Mouse (Mus musculus) left cerebral cortex, adult 8-10 months (tissue): ENCODE measurements at regions not wholly inside any gene's neighbourhood (a gene's known extent, or its start where the extent isn't known, plus 50 kb on each side); places are given as distances from the start of the nearest gene placed in this dataset.
"Not testable (repeated sequence)": the region's sequence is repeated elsewhere in the genome, so short reads cannot be mapped to it uniquely, and the experiment has no call there.

Source experiments
- DNase-seq, 2 experiments: peaks; one replicate each; pipeline ENCODE4 v3.0.0; 2022; ENCODE audit warnings: low spot score in 2 of 2

GRCm38 (mm10) chr6:41225382-41225781 is 76.7 kb upstream of the Try4 start:
- no peak for DNase-seq

- no peak for DNase-seq
Observed at GRCm38 (mm10) chr6:41218415-41218814, 83.7 kb upstream of the Try4 start.

GRCm38 (mm10) chr6:41215857-41216256 is 86.2 kb upstream of the Try4 start:
- no peak for DNase-seq

- no peak for DNase-seq
Observed at GRCm38 (mm10) chr6:41205864-41206263, 96.2 kb upstream of the Try4 start.

- no peak for DNase-seq
Observed at GRCm38 (mm10) chr6:41202882-41203281, 99.2 kb upstream of the Try4 start.

- DNase-seq: no peak
Observed at GRCm38 (mm10) chr6:41202302-41202701, 99.8 kb upstream of the Try4 start.

GRCm38 (mm10) chr6:41194464-41194863 is 107.6 kb upstream of the Try4 start:
- DNase-seq: no peak

- DNase-seq: no peak
Observed at GRCm38 (mm10) chr6:41191734-41192326, 110.2 kb upstream of the Try4 start.

GRCm38 (mm10) chr6:41188910-41189309 is 113.2 kb upstream of the Try4 start:
- DNase-seq: no peak

GRCm38 (mm10) chr6:41187966-41188365 is 114.1 kb upstream of the Try4 start:
- DNase-seq: no peak

GRCm38 (mm10) chr6:41178896-41179295 is 123.2 kb upstream of the Try4 start:
- DNase-seq: no peak

GRCm38 (mm10) chr6:41178019-41178418 is 124.0 kb upstream of the Try4 start:
- DNase-seq: no peak

- DNase-seq: no peak
Observed at GRCm38 (mm10) chr6:41177152-41177551, 124.9 kb upstream of the Try4 start.

GRCm38 (mm10) chr6:41176034-41176433 is 126.0 kb upstream of the Try4 start:
- DNase-seq: no peak

- no peak for DNase-seq
Observed at GRCm38 (mm10) chr6:41163491-41163890, 128.2 kb upstream of the 2210010C04Rik start.

- DNase-seq: no peak
Observed at GRCm38 (mm10) chr6:41161693-41162092, 126.4 kb upstream of the 2210010C04Rik start.

- DNase-seq: no peak
Observed at GRCm38 (mm10) chr6:41152101-41152500, 116.8 kb upstream of the 2210010C04Rik start.

GRCm38 (mm10) chr6:41151542-41151941 is 116.2 kb upstream of the 2210010C04Rik start:
- no peak for DNase-seq

- DNase-seq: no peak
Observed at GRCm38 (mm10) chr6:41140916-41141315, 105.6 kb upstream of the 2210010C04Rik start.

- not testable (repeated sequence) for DNase-seq
Observed at GRCm38 (mm10) chr6:41137401-41137777, 102.1 kb upstream of the 2210010C04Rik start.

GRCm38 (mm10) chr6:41136717-41137400 is 101.5 kb upstream of the 2210010C04Rik start:
- no peak for DNase-seq

GRCm38 (mm10) chr6:41135160-41135559 is 99.9 kb upstream of the 2210010C04Rik start:
- no peak for DNase-seq

- DNase-seq: no peak
Observed at GRCm38 (mm10) chr6:41129906-41130305, 94.6 kb upstream of the 2210010C04Rik start.
